Mouse (Mus musculus) E14TG2a.4 (cell line): ENCODE data around the gene Ccdc137.

ENCODE experiments used
- H3K27me3 ChIP-seq: 2 replicates; pipeline ENCODE4 v1.6.1; 2014; ENCODE audit warnings: low read length, control low read depth; ENCODE audit not compliant: insufficient read depth
- H3K36me3 ChIP-seq: 2 replicates; pipeline ENCODE4 v1.6.1; 2014; ENCODE audit warnings: low read length, control low read depth; ENCODE audit not compliant: insufficient read depth
- H3K4me1 ChIP-seq: replicated peaks from 2 replicates; pipeline ENCODE4 v1.6.1; 2014; ENCODE audit warnings: low read depth, low read length, control low read depth
- H3K4me3 ChIP-seq: replicated peaks from 2 replicates; pipeline ENCODE4 v1.5.1; 2014; ENCODE audit warnings: mild to moderate bottlenecking, low read length
- H3K9me3 ChIP-seq: 2 replicates; pipeline ENCODE4 v1.6.1; 2014; ENCODE audit warnings: low read length, control low read depth
- CTCF ChIP-seq: conservative IDR thresholded peaks from 2 replicates; pipeline ENCODE4 v1.5.1; 2014; ENCODE audit warnings: low read length
- NANOG ChIP-seq: IDR thresholded peaks from 2 replicates; pipeline ENCODE4 v1.6.1; 2014; ENCODE audit warnings: borderline replicate concordance, low read length, mixed read lengths
- POU5F1 ChIP-seq: IDR thresholded peaks from 2 replicates; pipeline ENCODE4 v1.6.1; 2014; ENCODE audit warnings: low read length, borderline replicate concordance

The Ccdc137 gene

DNA sequence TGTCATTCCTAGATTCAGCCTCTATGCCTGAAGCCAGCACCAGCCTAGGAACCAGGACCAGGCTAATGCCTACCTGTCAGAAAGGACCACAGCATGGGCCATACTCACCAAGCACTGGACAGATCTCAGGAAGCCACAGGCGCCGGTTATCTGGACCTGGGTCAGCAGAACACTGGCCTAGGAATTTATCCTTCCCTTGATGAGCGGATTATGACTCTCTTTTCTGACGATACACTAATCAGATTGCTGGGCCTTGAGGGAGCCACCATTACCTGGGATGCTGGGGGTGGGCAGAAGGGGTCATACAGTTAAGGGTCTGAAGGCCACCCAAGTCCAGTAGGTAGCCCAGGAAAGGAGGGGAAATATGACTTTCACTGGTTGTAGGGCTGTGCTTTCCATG, 4.6 kb upstream of the Ccdc137 start, which contains the start of gene Pde6g:
Gene Pde6g (minus strand): TSS at position 195 of the 400 bp plus-strand sequence.
- Histone ChIP-seq H3K36me3 (peaks cover 8% of the 10 kb centered on the region), H3K4me3 (no peak within 1 kb of the TSS)
- TF ChIP-seq NANOG (no peak), POU5F1 (no peak), CTCF (no peak)

GRCm38 (mm10) chr11:120454965-120455364, 3.0 kb upstream of the Ccdc137 start:
- Histone ChIP-seq H3K36me3 (peaks cover 16% of the 10 kb centered on the region), H3K9me3 (peaks cover 14% of the 10 kb centered on the region), H3K4me3 (no peak overlapping the region), H3K27me3 (peaks cover 9% of the 10 kb centered on the region; the same call in 1 of the 2 replicates), H3K4me1 (peaks cover 31% of the 10 kb centered on the region)
- TF ChIP-seq NANOG (no peak), CTCF (no peak), POU5F1 (no peak)

More for the DNA sequence above, 4.6 kb upstream of the Ccdc137 start, which contains the start of gene Pde6g:
- peaks cover 18% of the 10 kb centered on the region for H3K4me1 ChIP-seq
- H3K9me3 ChIP-seq: peaks cover 14% of the 10 kb centered on the region
- peaks cover 9% of the 10 kb centered on the region; the same call in 1 of the 2 replicates for H3K27me3 ChIP-seq

DNA sequence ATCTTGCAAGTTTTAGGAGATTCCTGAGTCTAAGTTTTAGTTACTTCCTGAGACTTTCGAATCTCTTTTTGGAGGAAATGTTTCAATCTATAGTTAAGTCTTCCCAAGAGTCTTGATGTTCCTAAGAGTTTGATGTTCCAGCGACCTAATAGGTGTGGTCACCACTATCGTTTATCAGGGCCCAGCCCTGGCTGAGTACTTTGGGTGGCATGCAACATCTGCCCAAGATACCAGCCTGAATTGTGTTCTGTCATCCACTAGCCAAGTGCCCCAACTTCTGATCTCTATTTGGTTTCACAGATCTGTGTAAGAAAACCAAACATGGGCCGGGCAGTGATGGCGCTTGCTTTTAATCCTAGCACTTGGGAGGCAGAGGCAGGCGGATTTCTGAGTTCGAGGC, 2.5 kb upstream of the Ccdc137 start:
- peaks cover 20% of the 10 kb centered on the region for H3K36me3 ChIP-seq
- peaks cover 14% of the 10 kb centered on the region for H3K9me3 ChIP-seq
- TF ChIP-seq POU5F1 (no peak), CTCF (no peak), NANOG (no peak)
- H3K4me3 ChIP-seq: no peak overlapping the region
- peaks cover 9% of the 10 kb centered on the region; the same call in 1 of the 2 replicates for H3K27me3 ChIP-seq
- peaks cover 32% of the 10 kb centered on the region for H3K4me1 ChIP-seq

DNA sequence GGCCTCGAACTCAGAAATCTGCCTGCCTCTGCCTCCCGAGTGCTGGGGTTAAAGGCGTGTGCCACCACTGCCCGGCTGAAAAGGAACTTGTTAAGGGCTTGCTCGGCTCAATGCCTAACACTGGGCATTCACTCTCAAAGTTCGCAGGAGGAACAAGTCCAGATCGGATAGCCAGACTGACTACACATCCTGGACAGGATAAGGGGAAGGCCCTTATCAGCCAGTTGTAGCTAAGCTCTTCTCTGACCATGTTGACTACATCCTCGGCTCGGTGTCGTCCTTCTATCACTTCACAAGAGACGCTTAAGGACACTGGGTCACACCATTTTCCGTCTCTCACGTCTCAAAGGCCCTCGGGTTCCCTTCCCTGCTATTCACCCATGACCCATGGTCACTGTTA, 545 bp upstream of the Ccdc137 start:
- H3K4me3 ChIP-seq: peak overlapping the region; percentile 92
- peaks cover 43% of the 10 kb centered on the region for H3K4me1 ChIP-seq
- H3K36me3 ChIP-seq: peaks cover 39% of the 10 kb centered on the region
- H3K9me3 ChIP-seq: peaks cover 14% of the 10 kb centered on the region
- TF ChIP-seq POU5F1: no peak
- TF ChIP-seq NANOG: no peak
- TF ChIP-seq CTCF: no peak
- H3K27me3 ChIP-seq: peaks cover 9% of the 10 kb centered on the region; the same call in 1 of the 2 replicates

- TF ChIP-seq POU5F1 (no peak), NANOG (no peak), CTCF (peak; percentile 66)
- Histone ChIP-seq H3K36me3 (peaks cover 56% of the 10 kb centered on the region), H3K27me3 (0 out of 2 replicates have a peak, but pooled peaks cover 4% of the 10 kb centered on the region), H3K4me1 (peaks cover 44% of the 10 kb centered on the region), H3K9me3 (no peaks in the 10 kb centered on the region), H3K4me3 (peak overlapping the region; percentile 92)
These were observed 1.1 kb downstream of the Ccdc137 start for GRCm38 (mm10) chr11:120458847-120459597.

DNA sequence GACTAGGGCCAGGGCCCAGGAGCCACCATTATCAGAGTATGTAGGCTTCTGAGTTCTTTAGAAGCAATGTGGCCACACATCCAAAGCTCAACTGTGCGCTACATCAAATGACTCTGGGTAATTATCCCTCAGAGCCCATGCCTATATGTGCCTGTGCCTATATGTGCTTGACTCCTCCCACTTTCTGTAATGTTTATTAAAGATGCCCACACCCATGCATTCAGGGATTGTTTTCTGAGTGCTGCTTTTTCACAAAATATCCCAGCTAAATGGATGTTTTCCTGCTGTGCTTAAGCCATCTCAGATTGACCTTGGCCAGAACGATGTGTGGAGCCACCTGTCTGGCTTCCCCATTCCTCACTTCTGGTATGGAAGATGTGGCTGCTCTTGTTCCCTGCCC, 5.6 kb downstream of the Ccdc137 start:
- no peak overlapping the region for H3K4me3 ChIP-seq
- peaks cover 72% of the 10 kb centered on the region for H3K36me3 ChIP-seq
- no peaks in the 10 kb centered on the region for H3K27me3 ChIP-seq
- H3K4me1 ChIP-seq: peaks cover 50% of the 10 kb centered on the region
- TF ChIP-seq CTCF (no peak), NANOG (no peak)
- H3K9me3 ChIP-seq: no peaks in the 10 kb centered on the region

DNA sequence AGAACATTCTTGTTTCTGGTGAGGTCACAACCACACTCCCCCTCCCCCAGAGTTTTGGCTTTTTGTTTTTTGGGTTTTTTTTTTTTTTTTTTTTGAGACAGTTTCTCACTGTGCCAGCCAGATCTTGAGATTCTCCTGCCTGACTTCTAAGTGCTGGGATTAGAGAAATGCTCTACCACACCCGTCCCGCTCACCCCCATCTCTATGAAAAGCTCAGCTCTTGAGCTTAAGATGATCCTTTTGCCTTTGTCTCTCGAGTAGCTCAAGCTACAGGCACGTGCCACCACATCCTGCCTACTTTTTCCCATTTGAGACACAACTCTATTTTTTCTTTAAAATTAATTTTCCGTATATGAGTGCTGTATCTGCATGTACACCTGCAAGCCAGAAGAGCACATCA, 6.5 kb downstream of the Ccdc137 start:
- TF ChIP-seq CTCF (no peak), POU5F1 (no peak), NANOG (no peak)
- H3K4me1 ChIP-seq: peaks cover 43% of the 10 kb centered on the region
- H3K27me3 ChIP-seq: no peaks in the 10 kb centered on the region
- H3K36me3 ChIP-seq: peaks cover 76% of the 10 kb centered on the region
- H3K4me3 ChIP-seq: no peak overlapping the region
- no peaks in the 10 kb centered on the region for H3K9me3 ChIP-seq

- TF ChIP-seq CTCF (no peak), NANOG (no peak), POU5F1 (no peak)
- Histone ChIP-seq H3K4me3 (no peak overlapping the region), H3K4me1 (peaks cover 36% of the 10 kb centered on the region), H3K27me3 (no peaks in the 10 kb centered on the region), H3K36me3 (peaks cover 78% of the 10 kb centered on the region), H3K9me3 (no peaks in the 10 kb centered on the region)
These were observed 7.6 kb downstream of the Ccdc137 start for GRCm38 (mm10) chr11:120465521-120465920.
